Mouse (Mus musculus): ENCODE data around the gene Ctdnep1.

Gene Ctdnep1

GRCm38 (mm10) chr11:69981141-69981762, at the start of gene Ctdnep1:
Ctdnep1 (plus strand) TSS chr11:69981156.
- DNase-seq (ENCODE audit: low spot score) = no peak

GRCm38 (mm10) chr11:69931769-69932168, 49.2 kb upstream of the Ctdnep1 start:
- DNase-seq (ENCODE audit: low spot score) = no peak

GRCm38 (mm10) chr11:69932254-69932653, 48.7 kb upstream of the Ctdnep1 start:
- no peak for DNase-seq (ENCODE audit: low spot score)

- DNase-seq (ENCODE audit: low spot score) = no peak
Measured at GRCm38 (mm10) chr11:69933066-69933465, 47.9 kb upstream of the Ctdnep1 start.

- peak; percentile 91 for DNase-seq (ENCODE audit: low spot score)
Measured at GRCm38 (mm10) chr11:69934169-69934568, 46.8 kb upstream of the Ctdnep1 start.

GRCm38 (mm10) chr11:69934681-69935080, 46.3 kb upstream of the Ctdnep1 start:
- no peak for DNase-seq (ENCODE audit: low spot score)

GRCm38 (mm10) chr11:69935137-69935879, 45.6 kb upstream of the Ctdnep1 start, which contains the start of gene Ybx2:
Ybx2 (plus strand) TSS chr11:69935796.
- DNase-seq (ENCODE audit: low spot score) = peak; percentile 80

GRCm38 (mm10) chr11:69936156-69936555, 44.8 kb upstream of the Ctdnep1 start:
- DNase-seq (ENCODE audit: low spot score) = no peak

GRCm38 (mm10) chr11:69936714-69937347, 44.1 kb upstream of the Ctdnep1 start:
- no peak for DNase-seq (ENCODE audit: low spot score)

- DNase-seq (ENCODE audit: low spot score) = no peak
Measured at GRCm38 (mm10) chr11:69937385-69937784, 43.6 kb upstream of the Ctdnep1 start.

- no peak for DNase-seq (ENCODE audit: low spot score)
Measured at GRCm38 (mm10) chr11:69937834-69938233, 43.1 kb upstream of the Ctdnep1 start.

GRCm38 (mm10) chr11:69938401-69938979, 42.5 kb upstream of the Ctdnep1 start:
- DNase-seq (ENCODE audit: low spot score) = no peak

- DNase-seq (ENCODE audit: low spot score) = no peak
Measured at GRCm38 (mm10) chr11:69939181-69939580, 41.8 kb upstream of the Ctdnep1 start.

GRCm38 (mm10) chr11:69939731-69940130, 41.2 kb upstream of the Ctdnep1 start:
- DNase-seq (ENCODE audit: low spot score) = no peak

- no peak for DNase-seq (ENCODE audit: low spot score)
Measured at GRCm38 (mm10) chr11:69940962-69941361, 40.0 kb upstream of the Ctdnep1 start.

- DNase-seq (ENCODE audit: low spot score) = no peak
Measured at GRCm38 (mm10) chr11:69945216-69945615, 35.7 kb upstream of the Ctdnep1 start.

- DNase-seq (ENCODE audit: low spot score) = no peak
Measured at GRCm38 (mm10) chr11:69945997-69946891, 34.7 kb upstream of the Ctdnep1 start.

GRCm38 (mm10) chr11:69947337-69948065, 33.5 kb upstream of the Ctdnep1 start:
- no peak for DNase-seq (ENCODE audit: low spot score)

- peak; percentile 88 for DNase-seq (ENCODE audit: low spot score)
Measured at GRCm38 (mm10) chr11:69948066-69948762, 32.7 kb upstream of the Ctdnep1 start, which contains the start of gene Slc2a4. Slc2a4 (minus strand) TSS chr11:69948188.

- peak; percentile 90 for DNase-seq (ENCODE audit: low spot score)
Measured at GRCm38 (mm10) chr11:69948763-69949150, 32.2 kb upstream of the Ctdnep1 start.

Data from MN1 (cell line).